Mouse (Mus musculus) forebrain, postnatal 0 days (tissue): ENCODE data around the gene Mprip. TPM values are rescaled to one million over a fixed set of nuclear protein-coding genes. Genes with fewer than 3 reads are reported as not detected.

Experiments
- ATAC-seq: fragments of 200-750 bp; cut with Nextera tagmentation; 2 replicates; pipeline ENCODE4 v1.8.0; 2017; ENCODE audit warnings: mild to moderate bottlenecking, moderate library complexity
- DNase-seq: peaks from one replicate; pipeline ENCODE4 v3.0.0-alpha.2; 2015
- H3K27ac ChIP-seq: fragments of 300-500 bp; sonication (generic); 2 replicates; pipeline ENCODE4 v1.5.1; 2014; ENCODE audit warnings: low read depth, mild to moderate bottlenecking, antibody characterized with exemption, low read length, moderate library complexity, mixed read lengths
- H3K27me3 ChIP-seq: fragments of 300-500 bp; sonication (generic); 2 replicates; pipeline ENCODE4 v1.6.1; 2014; ENCODE audit warnings: mild to moderate bottlenecking, low read length, mixed read lengths; ENCODE audit not compliant: insufficient read depth
- H3K36me3 ChIP-seq: fragments of 300-500 bp; sonication (generic); 2 replicates; pipeline ENCODE4 v1.6.1; 2014; ENCODE audit warnings: mild to moderate bottlenecking, moderate library complexity; ENCODE audit not compliant: insufficient read depth
- H3K4me1 ChIP-seq: fragments of 300-500 bp; sonication (generic); 2 replicates; pipeline ENCODE4 v1.6.1; 2014; ENCODE audit warnings: antibody characterized with exemption; ENCODE audit not compliant: insufficient read depth
- H3K4me2 ChIP-seq: fragments of 300-500 bp; sonication (generic); 2 replicates; pipeline ENCODE4 v1.6.1; 2014; ENCODE audit warnings: low read depth, mild to moderate bottlenecking, moderate library complexity
- H3K4me3 ChIP-seq: fragments of 300-500 bp; sonication (generic); 2 replicates; pipeline ENCODE4 v1.5.1; 2014; ENCODE audit warnings: low read depth, low read length, mixed read lengths
- H3K9ac ChIP-seq: fragments of 300-500 bp; sonication (generic); 2 replicates; pipeline ENCODE4 v1.6.1; 2014; ENCODE audit warnings: mild to moderate bottlenecking
- H3K9me3 ChIP-seq: fragments of 300-500 bp; sonication (generic); 2 replicates; pipeline ENCODE4 v1.6.1; 2016; ENCODE audit warnings: low read length
- CTCF ChIP-seq: sonication (generic); IDR thresholded peaks from 2 replicates; pipeline ENCODE4 v1.5.1; 2016; ENCODE audit warnings: antibody characterized with exemption, control low read depth, low read depth
- WGBS: fragments of 180-500 bp; shearing (Covaris S2); extraction: QIAGEN DNeasy Blood & Tissue Kit; methylation state at CpG from one replicate; pipeline ENCODE4 v1.1.7; 2014; 5-methylcytosine and 5-hydroxymethylcytosine counted together
- polyA plus RNA-seq: library from polyadenylated mRNA; unstranded; fragments of >200 nt; fragmentation: Nextera tagmentation; extraction: Ambion mirVana; gene quantifications from 2 replicates; pipeline ENCODE4 v1.2.1, GENCODE M21; 2015
- total RNA-seq: library from RNA; depleted of rRNA; stranded (reverse); fragments of >200 nt; gene quantifications from 2 replicates; pipeline ENCODE4 v1.2.3, GENCODE M21; 2014

The Mprip gene
- total and polyA plus RNA-seq, 2 experiments from 2014 or later = 62.0 to 191 TPM

- ATAC-seq = no peak
- DNase-seq = no peak
- no peak for TF ChIP-seq CTCF
- 79% methylated on average over 7 of the region's 7 CpGs for WGBS
- H3K36me3 ChIP-seq = no peaks in the 10 kb centered on the region
- no peaks in the 10 kb centered on the region for H3K27me3 ChIP-seq
- H3K27ac ChIP-seq = no peak overlapping the region
- H3K4me2 ChIP-seq = no peak overlapping the region
- no peaks in the 10 kb centered on the region for H3K4me1 ChIP-seq
- no peak overlapping the region for H3K4me3 ChIP-seq
- no peak overlapping the region for H3K9ac ChIP-seq
- no peaks in the 10 kb centered on the region for H3K9me3 ChIP-seq
Measured at GRCm38 (mm10) chr11:59636695-59637414, 24.2 kb upstream of the Mprip start.

GRCm38 (mm10) chr11:59639957-59640643, 21.0 kb upstream of the Mprip start:
- Histone ChIP-seq H3K27me3 (no peaks in the 10 kb centered on the region), H3K36me3 (no peaks in the 10 kb centered on the region), H3K4me1 (no peaks in the 10 kb centered on the region), H3K27ac (no peak overlapping the region), H3K4me2 (no peak overlapping the region), H3K4me3 (no peak overlapping the region), H3K9ac (no peak overlapping the region), H3K9me3 (no peaks in the 10 kb centered on the region)
- ATAC-seq (no peak), DNase-seq (no peak)
- no peak for TF ChIP-seq CTCF
- WGBS = 81% methylated on average over 4 of the region's 4 CpGs

GRCm38 (mm10) chr11:59641227-59641626, 19.9 kb upstream of the Mprip start:
- WGBS = 81% methylated on average over 5 of the region's 5 CpGs
- H3K27ac ChIP-seq = no peak overlapping the region
- no peak for DNase-seq
- no peaks in the 10 kb centered on the region for H3K9me3 ChIP-seq
- H3K4me2 ChIP-seq = no peak overlapping the region
- TF ChIP-seq CTCF = no peak
- no peaks in the 10 kb centered on the region for H3K36me3 ChIP-seq
- no peak overlapping the region for H3K9ac ChIP-seq
- H3K4me1 ChIP-seq = no peaks in the 10 kb centered on the region
- H3K27me3 ChIP-seq = no peaks in the 10 kb centered on the region
- H3K4me3 ChIP-seq = no peak overlapping the region
- ATAC-seq = no peak

GRCm38 (mm10) chr11:59642420-59642819, 18.7 kb upstream of the Mprip start:
- no peak for TF ChIP-seq CTCF
- no peaks in the 10 kb centered on the region for H3K4me1 ChIP-seq
- 92% methylated on average over 8 of the region's 8 CpGs for WGBS
- H3K9ac ChIP-seq = no peak overlapping the region
- no peak overlapping the region for H3K27ac ChIP-seq
- H3K4me3 ChIP-seq = no peak overlapping the region
- ATAC-seq = no peak
- no peak overlapping the region for H3K4me2 ChIP-seq
- no peaks in the 10 kb centered on the region for H3K27me3 ChIP-seq
- H3K36me3 ChIP-seq = no peaks in the 10 kb centered on the region
- no peaks in the 10 kb centered on the region for H3K9me3 ChIP-seq
- no peak for DNase-seq

GRCm38 (mm10) chr11:59645036-59645435, 16.1 kb upstream of the Mprip start:
- 60% methylated on average over 7 of the region's 7 CpGs for WGBS
- H3K27ac ChIP-seq = no peak overlapping the region
- no peaks in the 10 kb centered on the region for H3K36me3 ChIP-seq
- DNase-seq (no peak), ATAC-seq (no peak)
- H3K9me3 ChIP-seq = no peaks in the 10 kb centered on the region
- no peak overlapping the region for H3K9ac ChIP-seq
- H3K27me3 ChIP-seq = no peaks in the 10 kb centered on the region
- no peak for TF ChIP-seq CTCF
- no peak overlapping the region for H3K4me2 ChIP-seq
- no peaks in the 10 kb centered on the region for H3K4me1 ChIP-seq
- no peak overlapping the region for H3K4me3 ChIP-seq

GRCm38 (mm10) chr11:59649058-59649457, 12.0 kb upstream of the Mprip start:
- no peaks in the 10 kb centered on the region for H3K4me1 ChIP-seq
- H3K9ac ChIP-seq = no peak overlapping the region
- ATAC-seq = no peak
- no peaks in the 10 kb centered on the region for H3K27me3 ChIP-seq
- TF ChIP-seq CTCF = no peak
- no peak overlapping the region for H3K27ac ChIP-seq
- 74% methylated on average over 4 of the region's 4 CpGs for WGBS
- no peak overlapping the region for H3K4me2 ChIP-seq
- no peaks in the 10 kb centered on the region for H3K36me3 ChIP-seq
- no peak overlapping the region for H3K4me3 ChIP-seq
- DNase-seq = no peak
- H3K9me3 ChIP-seq = no peaks in the 10 kb centered on the region

GRCm38 (mm10) chr11:59653003-59653402, 8.1 kb upstream of the Mprip start:
- H3K36me3 ChIP-seq = no peaks in the 10 kb centered on the region
- H3K9me3 ChIP-seq = no peaks in the 10 kb centered on the region
- H3K4me2 ChIP-seq = no peak overlapping the region
- no peak overlapping the region for H3K27ac ChIP-seq
- WGBS = 79% methylated on average over 2 of the region's 2 CpGs
- no peak overlapping the region for H3K4me3 ChIP-seq
- H3K9ac ChIP-seq = no peak overlapping the region
- ATAC-seq (no peak), DNase-seq (no peak)
- no peaks in the 10 kb centered on the region for H3K4me1 ChIP-seq
- no peak for TF ChIP-seq CTCF
- H3K27me3 ChIP-seq = no peaks in the 10 kb centered on the region
